Mouse (Mus musculus): ENCODE data around the gene Tns1. TPM values are rescaled to one million over a fixed set of nuclear protein-coding genes. Genes with fewer than 3 reads are reported as not detected.
A peak's percentile ranks its signal among the peaks of the same experiment; 100 is the strongest.

The Tns1 gene
- polyA plus RNA-seq, 1 experiment from 2014 or later = 28.8 TPM

DNA sequence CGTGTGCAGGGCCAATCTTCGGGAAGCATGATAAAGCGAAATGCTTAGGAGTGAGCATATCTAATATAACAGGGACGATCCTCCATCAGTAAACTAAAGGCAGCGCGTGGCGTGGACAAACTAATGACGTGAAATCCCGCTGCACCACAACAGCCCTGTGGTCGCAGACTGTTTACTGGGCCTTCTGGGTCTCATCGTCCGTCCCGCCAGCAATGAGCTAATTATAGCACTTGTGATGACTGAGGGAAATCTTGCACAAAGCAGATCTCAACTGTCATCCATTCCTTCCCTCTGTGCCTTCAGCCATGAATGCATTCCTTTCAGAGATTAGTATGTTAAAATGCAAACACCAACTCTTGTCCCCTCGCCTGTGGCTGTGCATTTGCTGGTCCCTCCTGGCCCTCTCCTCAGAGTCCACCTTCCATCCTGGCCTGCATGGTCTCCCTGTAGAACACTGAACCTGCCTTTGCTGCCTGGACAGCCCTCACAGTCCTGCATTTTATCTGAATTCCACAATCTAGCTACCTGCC, 32.2 kb upstream of the Tns1 start:
- Histone ChIP-seq H3K27ac (replicated peaks) (no peak overlapping the region), H3K9me3 (ENCODE audit: control insufficient read depth, low read length) (no peaks in the 10 kb centered on the region), H3K4me2 (replicated peaks; ENCODE audit: low read depth) (no peak overlapping the region), H3K4me1 (replicated peaks; ENCODE audit: control insufficient read depth, insufficient read depth) (no peaks in the 10 kb centered on the region), H3K4me3 (ENCODE audit: low read depth, low read length) (no peak overlapping the region), H3K27me3 (ENCODE audit: control insufficient read depth, insufficient read depth, low read length) (no peaks in the 10 kb centered on the region), H3K36me3 (ENCODE audit: control insufficient read depth, insufficient read depth, low read length) (no peaks in the 10 kb centered on the region), H3K9ac (ENCODE audit: low read length) (no peak overlapping the region)
- TF ChIP-seq CTCF (IDR thresholded peaks at IDR 0.05; ENCODE audit: low read depth) (no peak), EP300 (optimal IDR thresholded peaks at IDR 0.05) (no peak)
- WGBS = 65% methylated on average over 14 of the region's 14 CpGs
- DNase-seq (ENCODE audit: low spot score) (peak; percentile 9), ATAC-seq (ENCODE audit: low FRiP score, low TSS enrichment) (peak; percentile 21; the same call in 1 of the 2 replicates)

DNA sequence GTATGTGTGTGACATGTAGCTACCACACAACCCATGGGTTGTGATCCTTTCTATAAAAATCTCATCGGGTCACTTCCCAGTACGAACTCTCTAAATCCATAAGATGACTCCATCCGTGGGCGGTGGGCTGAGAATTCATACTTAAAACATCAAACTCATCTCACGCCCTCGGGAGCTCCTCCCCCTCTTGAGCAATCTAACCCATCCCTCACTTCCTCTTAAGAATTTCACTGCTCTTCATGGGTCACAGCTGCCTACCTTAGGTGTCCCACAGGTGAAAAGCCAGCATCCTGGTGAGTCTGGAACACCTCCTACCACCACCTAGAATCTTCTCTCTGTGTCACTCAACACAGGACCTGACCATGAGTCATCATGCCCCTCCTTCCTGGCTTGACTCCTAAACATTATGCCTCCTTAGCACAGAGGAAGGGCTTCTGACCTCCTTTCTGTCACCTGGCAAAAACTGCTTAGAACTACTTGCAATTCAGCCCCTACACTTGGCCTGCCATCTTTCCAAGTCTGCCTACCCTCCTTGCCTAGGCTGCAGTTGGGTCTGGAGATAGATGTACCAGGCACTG, 31.3 kb upstream of the Tns1 start:
- no peaks in the 10 kb centered on the region for H3K36me3 ChIP-seq (ENCODE audit: control insufficient read depth, insufficient read depth, low read length)
- no peak overlapping the region for H3K4me2 ChIP-seq (replicated peaks; ENCODE audit: low read depth)
- TF ChIP-seq CTCF (IDR thresholded peaks at IDR 0.05; ENCODE audit: low read depth) = no peak
- no peak for TF ChIP-seq EP300 (optimal IDR thresholded peaks at IDR 0.05)
- DNase-seq (ENCODE audit: low spot score) = peak; percentile 12
- H3K4me3 ChIP-seq (ENCODE audit: low read depth, low read length) = no peak overlapping the region
- no peaks in the 10 kb centered on the region for H3K4me1 ChIP-seq (replicated peaks; ENCODE audit: control insufficient read depth, insufficient read depth)
- H3K27ac ChIP-seq (replicated peaks) = no peak overlapping the region
- ATAC-seq (ENCODE audit: low FRiP score, low TSS enrichment) = peak; percentile 61; the same call in 1 of the 2 replicates
- 74% methylated on average over 6 of the region's 6 CpGs for WGBS
- no peaks in the 10 kb centered on the region for H3K27me3 ChIP-seq (ENCODE audit: control insufficient read depth, insufficient read depth, low read length)
- no peak overlapping the region for H3K9ac ChIP-seq (ENCODE audit: low read length)
- no peaks in the 10 kb centered on the region for H3K9me3 ChIP-seq (ENCODE audit: control insufficient read depth, low read length)

DNA sequence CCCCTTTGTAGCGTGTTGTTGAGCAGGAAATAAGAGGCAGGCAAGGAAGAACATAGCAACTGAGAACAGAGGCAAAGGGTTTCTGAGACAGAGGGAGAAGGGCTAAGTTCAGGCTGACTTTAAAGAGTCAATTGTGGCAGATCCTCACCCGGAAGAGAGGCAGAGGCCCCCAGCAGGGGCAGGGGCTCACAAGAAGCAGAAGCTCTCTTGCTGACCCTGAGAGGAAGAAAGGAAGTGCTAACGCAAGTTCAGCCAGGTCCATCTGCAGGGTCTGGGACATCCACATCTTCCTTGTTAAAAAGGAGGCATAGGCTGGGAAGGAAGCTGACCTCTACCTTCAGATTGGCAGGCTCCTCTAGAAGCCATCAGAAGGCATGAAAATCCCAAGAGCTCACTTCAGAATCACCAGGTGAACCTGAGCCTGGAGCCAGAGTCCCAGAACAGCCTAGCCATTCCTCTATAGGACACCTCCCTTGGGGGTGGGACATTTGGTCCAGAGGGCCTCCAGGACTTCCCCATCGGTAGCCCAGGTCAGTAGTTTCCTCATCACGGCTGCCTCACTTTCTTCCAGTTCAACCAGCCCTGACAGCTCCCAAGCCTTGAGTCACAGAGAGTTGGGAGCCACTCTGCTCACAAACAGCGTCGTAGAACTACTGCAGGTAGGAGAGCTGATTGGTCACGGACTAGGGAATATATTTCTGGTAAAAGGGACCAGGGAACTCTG, 29.4 kb upstream of the Tns1 start, which contains the start of gene Cxcr2:
Cxcr2 (plus strand) TSS at position 529 of the 724 bp plus-strand sequence.
- Histone ChIP-seq H3K9me3 (ENCODE audit: control insufficient read depth, low read length) (no peaks in the 10 kb centered on the region), H3K4me2 (replicated peaks; ENCODE audit: low read depth) (no peak within 1 kb of the TSS), H3K36me3 (ENCODE audit: control insufficient read depth, insufficient read depth, low read length) (no peaks in the 10 kb centered on the region), H3K27me3 (ENCODE audit: control insufficient read depth, insufficient read depth, low read length) (no peaks in the 10 kb centered on the region), H3K4me1 (replicated peaks; ENCODE audit: control insufficient read depth, insufficient read depth) (no peaks in the 10 kb centered on the region), H3K9ac (ENCODE audit: low read length) (no peak within 1 kb of the TSS), H3K4me3 (ENCODE audit: low read depth, low read length) (no peak within 1 kb of the TSS), H3K27ac (replicated peaks) (no peak within 1 kb of the TSS)
- DNase-seq (ENCODE audit: low spot score) (peak; percentile 9), ATAC-seq (ENCODE audit: low FRiP score, low TSS enrichment) (no peak)
- 59% methylated on average over 8 of the region's 8 CpGs for WGBS
- TF ChIP-seq CTCF (IDR thresholded peaks at IDR 0.05; ENCODE audit: low read depth) (no peak), EP300 (optimal IDR thresholded peaks at IDR 0.05) (no peak)

DNA sequence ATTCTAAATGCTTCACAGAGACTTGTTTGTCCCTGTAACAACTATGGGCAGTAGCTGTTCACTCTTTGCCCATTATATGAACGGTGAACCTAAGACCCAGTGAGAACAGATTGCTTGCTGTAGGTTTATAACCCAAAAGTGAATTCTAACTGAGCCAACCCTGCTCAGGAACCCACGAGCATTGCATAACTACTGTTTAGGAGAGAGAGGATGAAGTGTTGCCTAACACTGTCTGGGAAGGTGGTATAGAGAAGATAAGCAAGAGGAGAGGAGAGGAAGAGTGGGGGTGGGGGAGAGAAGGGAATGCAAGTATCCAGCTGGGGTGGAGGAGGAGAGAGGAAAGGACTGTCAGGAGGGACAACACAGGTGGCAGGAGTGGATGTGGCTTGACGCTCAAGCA, 26.8 kb upstream of the Tns1 start:
- no peaks in the 10 kb centered on the region for H3K4me1 ChIP-seq (replicated peaks; ENCODE audit: control insufficient read depth, insufficient read depth)
- H3K4me2 ChIP-seq (replicated peaks; ENCODE audit: low read depth) = no peak overlapping the region
- H3K36me3 ChIP-seq (ENCODE audit: control insufficient read depth, insufficient read depth, low read length) = no peaks in the 10 kb centered on the region
- H3K9ac ChIP-seq (ENCODE audit: low read length) = no peak overlapping the region
- no peak overlapping the region for H3K4me3 ChIP-seq (ENCODE audit: low read depth, low read length)
- H3K9me3 ChIP-seq (ENCODE audit: control insufficient read depth, low read length) = no peaks in the 10 kb centered on the region
- H3K27me3 ChIP-seq (ENCODE audit: control insufficient read depth, insufficient read depth, low read length) = no peaks in the 10 kb centered on the region
- 66% methylated on average over 3 of the region's 3 CpGs for WGBS
- DNase-seq (ENCODE audit: low spot score) (no peak), ATAC-seq (ENCODE audit: low FRiP score, low TSS enrichment) (no peak)
- H3K27ac ChIP-seq (replicated peaks) = no peak overlapping the region
- TF ChIP-seq EP300 (optimal IDR thresholded peaks at IDR 0.05) (no peak), CTCF (IDR thresholded peaks at IDR 0.05; ENCODE audit: low read depth) (no peak)

DNA sequence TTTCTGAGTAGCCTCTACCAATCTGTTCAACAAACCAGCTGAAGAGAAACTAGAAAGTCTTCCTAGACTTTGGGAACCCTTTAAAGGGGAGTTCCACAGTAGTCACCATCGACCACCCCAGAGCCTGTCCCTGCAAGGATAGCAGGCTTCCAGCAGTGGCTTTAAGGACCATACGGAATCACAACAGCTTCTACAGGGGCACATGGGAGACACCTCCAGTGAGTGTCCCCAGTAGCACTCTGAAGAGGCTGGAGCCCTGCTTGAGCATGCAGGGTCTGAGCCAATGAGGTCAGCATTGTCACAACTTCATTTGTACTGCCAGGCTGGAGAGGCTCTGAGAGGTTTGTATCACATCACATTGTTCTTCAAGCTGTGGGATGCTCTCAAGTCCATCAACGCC, 25.9 kb upstream of the Tns1 start:
- no peaks in the 10 kb centered on the region for H3K4me1 ChIP-seq (replicated peaks; ENCODE audit: control insufficient read depth, insufficient read depth)
- 76% methylated on average over 3 of the region's 3 CpGs for WGBS
- H3K4me3 ChIP-seq (ENCODE audit: low read depth, low read length) = no peak overlapping the region
- no peaks in the 10 kb centered on the region for H3K27me3 ChIP-seq (ENCODE audit: control insufficient read depth, insufficient read depth, low read length)
- no peaks in the 10 kb centered on the region for H3K9me3 ChIP-seq (ENCODE audit: control insufficient read depth, low read length)
- H3K9ac ChIP-seq (ENCODE audit: low read length) = no peak overlapping the region
- no peak for DNase-seq (ENCODE audit: low spot score)
- H3K36me3 ChIP-seq (ENCODE audit: control insufficient read depth, insufficient read depth, low read length) = no peaks in the 10 kb centered on the region
- no peak overlapping the region for H3K27ac ChIP-seq (replicated peaks)
- no peak overlapping the region for H3K4me2 ChIP-seq (replicated peaks; ENCODE audit: low read depth)
- no peak for ATAC-seq (ENCODE audit: low FRiP score, low TSS enrichment)
- TF ChIP-seq CTCF (IDR thresholded peaks at IDR 0.05; ENCODE audit: low read depth) (no peak), EP300 (optimal IDR thresholded peaks at IDR 0.05) (no peak)
